Mouse (Mus musculus): ENCODE measurements around the gene Rbmxl1.

DNA sequence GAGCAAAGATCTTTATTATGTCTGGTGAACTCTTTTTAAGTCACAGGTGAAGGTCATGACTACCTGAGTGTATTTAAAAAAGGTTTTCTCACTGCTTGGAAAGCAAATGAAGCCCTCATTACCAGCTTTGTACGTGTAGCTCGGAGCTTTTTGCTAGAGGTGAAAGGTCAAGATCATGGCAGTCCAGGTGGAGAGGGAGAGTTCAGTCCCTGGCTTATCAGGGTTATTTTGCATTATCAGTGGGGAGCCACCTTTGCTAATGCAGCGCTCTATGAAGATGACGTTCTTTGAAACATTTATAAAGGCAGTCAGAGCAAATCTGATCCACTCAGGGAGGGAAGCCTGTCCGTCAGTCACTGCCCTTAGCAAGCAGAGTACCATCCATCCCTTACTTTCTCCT is 28.0 kb upstream of the Rbmxl1 start:
- TF ChIP-seq CTCF (IDR thresholded peaks at IDR 0.05) = no peak
- no peak for TF ChIP-seq EP300 (IDR thresholded peaks at IDR 0.05)
